Mouse (Mus musculus) cerebellum, adult 2 months (tissue): Measurements from ENCODE around the gene Hist1h2bk. TPM values are rescaled to one million over a fixed set of nuclear protein-coding genes. Genes with fewer than 3 reads are reported as not detected.

Experiments used
- DNase-seq, 2 experiments: peaks; one replicate each; pipeline ENCODE4 v3.0.0; 2021
- H3K27ac ChIP-seq: fragments of 200-500 bp; 2 replicates; pipeline ENCODE4 v1.5.1; 2012; ENCODE audit warnings: low read length, control low read depth, inconsistent platforms; ENCODE audit not compliant: insufficient read depth
- H3K27me3 ChIP-seq: fragments of 200-500 bp; 2 replicates; pipeline ENCODE4 v1.6.1; 2012; ENCODE audit warnings: inconsistent platforms, mild to moderate bottlenecking, low read length, moderate library complexity; ENCODE audit not compliant: control insufficient read depth, insufficient read depth
- H3K4me1 ChIP-seq: fragments of 200-500 bp; 2 replicates; pipeline ENCODE4 v1.6.1; 2011; ENCODE audit warnings: low read length; ENCODE audit not compliant: control insufficient read depth, insufficient read depth
- H3K4me3 ChIP-seq: fragments of 200-500 bp; replicated peaks from 2 replicates; pipeline ENCODE3; 2011; ENCODE audit warnings: mild to moderate bottlenecking, low read depth, low read length, control low read depth; ENCODE audit not compliant: insufficient read depth
- CTCF ChIP-seq: fragments of 200-500 bp; IDR thresholded peaks from 2 replicates; pipeline ENCODE4 v1.5.1; 2011; ENCODE audit warnings: low read depth, mild to moderate bottlenecking, control low read depth, low read length, moderate library complexity, borderline replicate concordance; ENCODE audit not compliant: insufficient read depth
- POLR2A ChIP-seq: fragments of 200-500 bp; IDR thresholded peaks from 2 replicates; pipeline ENCODE4 v1.6.1; 2011; ENCODE audit warnings: low read length, control low read depth, borderline replicate concordance; ENCODE audit not compliant: insufficient read depth
- WGBS: fragments of 180-500 bp; shearing (Covaris S2); methylation state at CpG from one replicate; pipeline ENCODE4 v1.1.7; 2018; 5-methylcytosine and 5-hydroxymethylcytosine counted together
- polyA plus RNA-seq: library from polyadenylated mRNA; depleted of rRNA; stranded (reverse); fragments of >200 nt; gene quantifications from 2 replicates; pipeline ENCODE4 v1.2.3, GENCODE M21; 2012

Hist1h2bk gene
- polyA plus RNA-seq, 1 experiment, result 0.34 TPM

DNA sequence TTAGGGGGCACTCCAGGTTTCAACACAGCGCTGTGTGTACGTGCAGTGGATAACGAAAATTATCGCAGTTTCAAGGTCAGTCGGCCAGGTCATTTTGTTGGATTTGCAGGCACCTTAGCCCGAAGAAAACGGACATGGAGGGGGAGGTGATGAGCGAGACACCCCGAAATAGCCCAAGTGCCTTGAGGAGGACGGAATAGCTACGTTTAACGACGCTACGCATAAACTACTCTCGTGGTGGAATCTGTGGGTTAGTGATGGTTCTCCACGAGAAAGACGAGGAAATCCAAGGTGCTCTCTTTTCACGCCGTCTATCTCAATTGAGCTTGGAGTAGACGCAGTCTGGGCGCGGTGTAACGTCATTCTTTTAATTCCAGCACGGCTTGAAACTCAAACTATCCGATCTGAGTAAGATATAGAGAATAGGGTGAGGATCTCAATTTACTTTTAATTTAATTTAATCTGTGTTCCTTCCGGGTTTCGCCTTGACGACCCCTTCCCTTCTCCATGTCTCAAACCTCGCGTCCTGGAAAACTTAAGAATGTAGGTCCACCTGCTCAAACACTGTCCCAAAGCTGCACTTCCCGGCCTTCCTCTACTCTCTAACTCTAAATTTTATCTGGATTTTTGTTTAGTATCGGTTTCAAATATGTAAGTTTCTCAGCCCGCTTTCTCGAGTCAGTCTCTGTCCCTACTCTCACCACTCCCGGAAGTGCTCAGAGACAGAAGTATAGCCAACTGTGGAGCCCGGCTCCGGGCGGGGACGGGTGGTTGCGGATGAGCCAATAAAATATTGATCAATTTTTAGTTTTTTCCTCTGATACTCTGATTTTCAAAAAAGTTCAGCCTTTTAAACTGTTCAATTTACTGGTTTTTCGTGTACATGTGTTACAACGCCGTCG is 15.5 kb upstream of the Hist1h2bk start:
- 4% methylated on average over 44 of the region's 44 CpGs for WGBS
- peaks cover 3% of the 10 kb centered on the region; the same call in 1 of the 2 replicates for H3K27me3 ChIP-seq
- no peak for DNase-seq
- no peaks in the 10 kb centered on the region for H3K4me1 ChIP-seq
- H3K27ac ChIP-seq, result no peak overlapping the region
- no peak for TF ChIP-seq POLR2A
- no peak for TF ChIP-seq CTCF
- peak overlapping the region; percentile 37 for H3K4me3 ChIP-seq

DNA sequence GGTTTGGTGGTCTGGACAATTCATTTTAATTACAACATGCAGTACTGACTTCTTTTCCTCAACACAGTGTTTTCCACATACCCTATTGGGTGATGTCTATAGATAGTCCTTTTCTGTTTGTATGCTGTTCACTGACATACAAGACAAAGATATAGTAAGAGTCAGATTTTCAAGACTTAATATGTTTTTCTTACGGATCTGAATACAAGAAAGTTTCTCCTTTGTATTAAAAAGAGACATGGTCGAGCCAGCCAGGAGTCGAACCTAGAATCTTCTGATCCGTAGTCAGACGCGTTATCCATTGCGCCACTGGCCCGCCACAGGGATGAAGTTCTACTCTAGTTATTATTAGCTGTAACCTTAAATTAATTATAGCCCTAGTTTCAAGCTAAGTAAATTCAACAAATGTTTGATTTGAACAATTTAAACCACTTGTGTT is 14.8 kb upstream of the Hist1h2bk start:
- no peak for TF ChIP-seq POLR2A
- no peak for TF ChIP-seq CTCF
- H3K27me3 ChIP-seq, result peaks cover 3% of the 10 kb centered on the region; the same call in 1 of the 2 replicates
- 2% methylated on average over 8 of the region's 8 CpGs for WGBS
- peak; percentile 41 to 42 for DNase-seq
- H3K27ac ChIP-seq, result no peak overlapping the region
- no peaks in the 10 kb centered on the region for H3K4me1 ChIP-seq
- no peak overlapping the region for H3K4me3 ChIP-seq

DNA sequence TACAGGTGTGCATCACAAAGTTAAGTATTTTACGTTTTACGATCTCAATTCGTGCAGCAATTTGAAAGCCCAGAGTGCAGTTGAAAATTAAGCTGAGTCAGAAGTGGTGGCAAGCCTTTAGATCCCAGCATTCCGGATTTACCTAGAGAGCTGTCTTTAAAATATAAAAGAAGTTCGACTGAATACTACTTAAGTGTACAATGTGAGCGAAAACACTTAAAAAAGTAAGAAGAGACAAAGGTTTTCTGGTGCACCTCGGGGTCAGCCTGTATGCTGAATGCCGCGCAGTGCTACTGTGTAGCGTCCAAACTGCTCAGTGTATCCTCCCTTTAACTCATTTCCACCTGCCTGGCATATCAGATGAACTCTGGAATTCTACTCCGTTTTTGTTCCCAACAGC is 14.1 kb upstream of the Hist1h2bk start:
- Histone ChIP-seq H3K4me3 (peak overlapping the region; percentile 38), H3K27me3 (peaks cover 3% of the 10 kb centered on the region; the same call in 1 of the 2 replicates), H3K27ac (no peak overlapping the region), H3K4me1 (no peaks in the 10 kb centered on the region)
- TF ChIP-seq POLR2A, result no peak
- no peak for TF ChIP-seq CTCF
- DNase-seq, result no peak
- 1% methylated on average over 11 of the region's 11 CpGs for whole genome bisulfite sequencing

DNA sequence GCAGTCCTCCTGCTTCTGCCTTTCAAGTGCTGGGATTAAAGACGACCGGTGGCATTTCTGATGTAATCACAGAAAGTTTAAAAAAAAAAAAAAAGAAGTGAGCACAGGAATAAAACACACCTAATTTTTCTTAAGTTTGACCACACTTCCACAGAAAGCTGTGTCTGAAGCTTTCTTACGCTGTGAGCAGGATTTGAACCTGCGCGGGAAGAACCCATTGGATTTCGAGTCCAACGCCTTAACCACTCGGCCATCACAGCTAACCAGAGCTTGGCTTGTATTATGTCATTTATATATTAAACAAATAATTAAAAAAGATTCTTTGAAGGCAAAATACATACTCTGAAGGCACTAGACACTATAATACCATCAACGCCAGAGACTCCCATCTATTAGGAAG is 13.4 kb upstream of the Hist1h2bk start:
- Histone ChIP-seq H3K27ac (no peak overlapping the region), H3K4me1 (no peaks in the 10 kb centered on the region), H3K27me3 (peaks cover 3% of the 10 kb centered on the region; the same call in 1 of the 2 replicates), H3K4me3 (no peak overlapping the region)
- DNase-seq, result peak; percentile 71 to 78
- WGBS, result 4% methylated on average over 9 of the region's 9 CpGs
- TF ChIP-seq CTCF (no peak), POLR2A (no peak)

DNA sequence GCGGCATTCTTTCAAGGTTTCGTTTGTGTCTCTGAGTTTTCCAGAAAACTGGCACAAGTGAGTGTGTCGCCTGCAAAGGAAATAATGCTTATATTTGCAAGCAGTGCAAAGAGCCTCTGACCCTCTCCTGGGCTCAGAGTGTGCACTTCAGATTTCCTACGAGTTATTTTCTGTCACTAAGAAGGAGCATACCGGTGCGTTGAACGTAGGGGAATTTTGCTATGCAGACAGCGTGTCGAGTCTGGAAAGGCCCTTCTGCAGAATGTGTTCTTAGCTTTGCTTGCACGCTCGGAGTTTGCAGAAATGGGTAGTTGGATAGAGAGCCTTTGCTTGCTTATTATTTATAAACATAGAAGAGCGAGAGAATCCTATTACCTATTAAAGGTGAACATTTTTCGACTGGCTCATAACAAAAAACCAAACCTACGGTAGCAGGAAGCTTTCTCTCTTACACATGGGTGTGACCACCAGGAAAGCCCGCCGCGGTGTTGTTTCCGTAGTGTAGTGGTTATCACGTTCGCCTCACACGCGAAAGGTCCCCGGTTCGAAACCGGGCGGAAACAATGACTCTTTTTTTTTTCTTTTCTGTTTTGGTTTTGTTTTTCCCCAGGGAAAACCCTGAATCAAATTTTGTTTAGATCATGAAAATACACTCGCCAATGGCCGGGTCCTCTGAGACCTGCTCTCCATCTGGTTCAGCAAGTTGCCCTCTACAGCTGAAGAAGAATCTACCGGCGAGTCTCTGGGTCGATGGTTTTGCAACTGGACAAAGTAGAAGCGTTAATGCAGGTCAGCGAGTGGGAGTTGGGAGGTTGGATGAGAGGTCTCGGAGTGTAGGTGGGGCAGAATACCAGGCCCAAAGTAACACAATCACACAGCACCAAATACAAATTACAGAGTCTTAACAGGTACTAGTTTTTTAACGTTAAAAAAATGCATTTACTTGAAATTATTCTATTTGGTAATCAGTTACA is 9.3 kb upstream of the Hist1h2bk start:
- Histone ChIP-seq H3K27ac (no peak overlapping the region), H3K4me3 (peak overlapping the region; percentile 57), H3K27me3 (no peaks in the 10 kb centered on the region; the same call in 1 of the 2 replicates), H3K4me1 (no peaks in the 10 kb centered on the region)
- 5% methylated on average over 35 of the region's 35 CpGs for WGBS
- no peak for TF ChIP-seq CTCF
- TF ChIP-seq POLR2A, result no peak
- DNase-seq, result peak; percentile 65 to 78

DNA sequence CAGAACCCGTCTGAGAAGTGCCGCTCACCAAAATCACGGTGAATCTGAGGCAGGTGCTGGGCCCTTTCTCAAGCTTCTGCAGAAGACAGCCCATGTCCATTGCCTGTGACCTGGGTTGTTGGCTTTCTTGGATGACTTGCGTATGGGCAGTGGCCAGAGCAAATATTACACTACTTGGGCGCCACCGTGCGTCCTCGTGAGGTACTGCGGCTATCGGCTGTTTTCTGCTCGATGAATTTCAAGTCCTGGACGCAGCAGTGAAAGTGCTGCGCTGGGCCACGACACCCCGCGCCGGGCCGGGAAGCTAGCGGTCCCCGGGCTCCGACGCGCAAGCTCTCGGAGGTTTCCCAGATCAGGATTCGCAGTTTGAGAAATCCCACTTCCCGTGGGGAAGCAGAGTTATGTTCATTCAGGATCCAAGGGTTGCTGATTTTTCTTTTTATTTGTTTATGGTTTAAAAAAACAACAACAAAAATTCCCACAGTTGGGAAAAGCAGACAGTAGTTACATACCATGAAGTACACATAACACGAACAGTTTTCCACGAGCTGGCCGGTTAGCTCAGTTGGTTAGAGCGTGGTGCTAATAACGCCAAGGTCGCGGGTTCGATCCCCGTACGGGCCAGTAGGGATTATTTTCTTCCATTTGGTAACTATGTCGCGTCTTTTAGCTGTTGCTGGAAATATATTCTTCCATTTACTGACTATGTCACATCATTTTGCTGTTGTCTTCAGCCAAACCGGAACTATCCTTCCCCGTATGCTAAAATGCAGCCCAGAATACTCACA is 6.8 kb upstream of the Hist1h2bk start:
- TF ChIP-seq CTCF (peak; percentile 95), POLR2A (no peak)
- DNase-seq, result peak; percentile 92 to 97
- no peak overlapping the region for H3K27ac ChIP-seq
- H3K4me3 ChIP-seq, result peak overlapping the region; percentile 68
- H3K27me3 ChIP-seq, result no peaks in the 10 kb centered on the region
- H3K4me1 ChIP-seq, result no peaks in the 10 kb centered on the region
- 2% methylated on average over 40 of the region's 40 CpGs for WGBS

DNA sequence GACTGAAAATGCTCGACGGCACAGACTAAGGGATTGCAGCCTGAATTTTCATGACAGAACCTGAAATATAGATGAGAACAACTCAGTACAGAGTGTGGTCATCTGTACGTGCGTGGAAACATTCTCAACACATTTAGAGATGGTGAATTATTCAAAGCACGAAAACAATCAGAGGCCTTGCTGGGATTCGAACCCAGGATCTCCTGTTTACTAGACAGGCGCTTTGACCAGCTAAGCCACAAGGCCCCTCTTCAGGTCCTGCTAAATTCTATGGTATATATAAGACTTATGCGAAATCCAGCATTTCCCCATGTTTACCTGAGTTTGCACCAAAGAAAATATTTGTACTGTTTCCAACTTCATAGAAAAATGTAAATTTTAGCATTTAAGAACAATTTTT is 5.7 kb upstream of the Hist1h2bk start:
- WGBS, result 55% methylated on average over 8 of the region's 8 CpGs
- H3K27ac ChIP-seq, result no peak overlapping the region
- TF ChIP-seq CTCF (no peak), POLR2A (no peak)
- no peaks in the 10 kb centered on the region for H3K27me3 ChIP-seq
- DNase-seq, result no peak
- no peaks in the 10 kb centered on the region for H3K4me1 ChIP-seq
- no peak overlapping the region for H3K4me3 ChIP-seq
